Mouse (Mus musculus) testis, postnatal 10 days (tissue): Measurements from ENCODE around the gene Slc1a2.

Experiments
- DNase-seq: peaks from one replicate; pipeline ENCODE4 v3.0.0; 2021; ENCODE audit warnings: low spot score

Gene Slc1a2

DNA sequence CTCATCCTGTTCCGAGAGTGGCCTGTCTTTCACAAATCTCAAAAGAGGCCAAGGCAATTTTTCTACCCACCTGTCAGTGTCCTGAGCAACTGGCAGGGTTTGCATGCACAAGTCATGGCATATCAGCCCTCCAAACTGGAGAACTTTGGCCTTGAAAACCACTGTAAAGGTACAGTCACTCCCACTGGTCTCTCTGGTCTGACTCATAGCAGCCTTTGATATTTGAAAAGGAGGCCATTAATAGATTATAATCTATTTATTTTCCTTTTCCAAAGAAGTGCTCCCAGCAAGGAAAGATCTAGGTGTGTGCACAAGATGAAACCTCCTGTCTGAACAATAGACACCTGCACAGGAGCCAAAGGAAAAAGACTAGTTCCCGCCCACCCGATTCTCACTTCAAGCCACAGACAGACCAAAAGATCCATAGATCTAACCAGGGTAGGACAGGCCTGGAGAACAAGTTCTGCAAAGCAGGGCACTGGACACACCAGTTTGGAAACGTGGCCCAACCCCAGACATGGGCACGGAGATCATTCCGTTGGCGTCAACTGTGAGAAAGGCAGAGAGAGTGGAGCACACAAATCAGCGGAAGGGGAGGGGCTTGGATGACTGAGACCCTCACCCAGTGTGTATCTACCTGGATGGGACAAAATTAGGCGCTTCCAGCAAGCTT lies 167.6 kb downstream of the Slc1a2 start:
- no peak for DNase-seq

DNA sequence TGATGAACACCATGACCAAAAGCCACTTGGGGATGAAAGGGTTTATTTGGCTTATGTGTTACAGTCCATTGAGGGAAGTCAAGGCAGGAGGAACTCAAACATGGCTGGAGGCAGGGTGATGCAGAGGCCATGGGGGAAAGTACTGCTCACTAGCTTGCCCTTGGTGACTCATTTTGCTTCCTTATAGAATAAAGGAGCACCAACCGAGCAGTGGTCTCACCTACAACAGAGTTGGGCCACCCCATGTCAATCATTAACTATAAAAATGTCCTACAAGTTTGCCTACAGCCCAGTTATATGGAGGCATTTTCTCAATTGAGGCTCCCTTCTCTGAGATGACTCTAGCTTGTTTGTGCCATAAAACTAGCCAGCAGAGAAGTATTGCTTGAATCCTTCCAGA lies 169.4 kb downstream of the Slc1a2 start:
- no peak for DNase-seq

DNA sequence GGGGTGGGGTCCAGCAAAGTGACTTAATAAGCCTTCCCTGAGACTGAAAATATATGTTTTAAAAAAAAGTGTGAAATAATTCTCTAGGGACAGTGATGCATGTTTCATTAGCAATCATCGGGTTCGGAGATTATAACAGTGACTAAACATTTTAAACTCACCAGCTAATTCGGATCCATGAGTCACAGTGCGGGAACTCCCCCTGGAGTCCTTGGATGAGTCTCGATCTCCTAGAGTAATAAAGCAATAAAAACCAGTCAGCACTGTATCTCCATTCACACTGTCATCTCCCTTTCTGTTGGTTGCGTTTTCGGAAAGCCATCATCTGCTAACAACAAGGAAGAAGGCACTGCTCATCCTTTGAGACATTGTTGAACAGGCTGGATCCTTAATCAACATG lies 169.9 kb downstream of the Slc1a2 start:
- no peak for DNase-seq

DNA sequence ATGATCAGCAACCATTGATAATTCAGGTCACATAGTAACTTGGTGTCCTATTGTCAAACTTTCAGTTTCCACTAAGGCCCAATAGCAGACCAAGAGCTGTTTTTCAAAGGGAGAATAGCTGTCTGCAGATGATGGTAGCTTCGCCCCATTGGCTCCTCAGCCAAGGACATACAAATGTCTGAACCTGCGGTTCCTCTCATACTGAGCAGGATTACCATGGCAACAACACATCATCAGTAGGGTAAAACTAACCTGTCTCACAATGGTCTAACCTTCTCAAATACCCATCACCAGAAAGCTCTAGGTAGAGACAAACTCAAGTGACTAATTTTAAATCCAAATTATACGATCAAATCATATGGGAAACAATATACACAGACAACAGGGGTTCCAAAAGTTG lies 170.7 kb downstream of the Slc1a2 start:
- DNase-seq = peak; percentile 80

DNA sequence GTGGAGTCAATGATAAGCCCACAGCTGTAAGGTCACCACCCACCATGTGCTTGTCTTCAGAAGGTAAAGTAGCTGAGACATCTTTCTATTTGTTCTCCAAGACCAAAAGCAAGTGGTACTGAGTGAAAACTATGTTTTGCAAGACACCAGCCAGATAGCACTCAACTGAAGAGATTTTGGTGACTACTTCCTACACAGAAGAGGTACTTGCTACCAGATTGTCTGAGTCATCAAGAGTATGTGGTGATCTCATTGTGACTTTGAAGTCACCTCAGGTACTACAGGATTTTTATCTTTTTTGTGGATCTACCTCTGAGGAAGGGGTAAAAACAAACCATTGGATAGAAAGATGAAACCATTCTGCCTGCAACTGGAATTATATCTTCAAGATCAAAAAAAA lies 173.1 kb downstream of the Slc1a2 start:
- DNase-seq = no peak

DNA sequence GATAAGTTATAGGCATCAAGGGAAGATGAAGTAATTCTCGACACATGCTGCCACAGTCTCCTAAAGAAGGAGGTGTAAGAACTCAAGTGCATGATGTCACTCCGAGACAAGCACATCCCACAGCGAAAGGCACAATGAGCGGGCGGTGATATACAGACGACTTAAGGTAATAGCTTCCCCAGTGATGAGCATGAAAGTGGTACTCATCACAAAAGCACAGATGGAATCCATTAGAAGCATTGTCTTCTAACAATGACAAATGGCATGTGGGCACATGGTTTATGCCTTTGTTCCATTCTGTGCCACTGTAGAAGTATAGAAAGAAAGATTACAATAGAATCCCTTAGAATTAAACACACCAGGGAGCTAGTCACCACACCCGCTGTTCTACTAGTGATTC lies 179.7 kb downstream of the Slc1a2 start:
- no peak for DNase-seq
